Mouse (Mus musculus): ENCODE results near the gene Rftn2.
"Not testable (repeated sequence)": the region's sequence is repeated elsewhere in the genome, so short reads cannot be mapped to it uniquely, and the experiment has no call there.

The Rftn2 gene

DNA sequence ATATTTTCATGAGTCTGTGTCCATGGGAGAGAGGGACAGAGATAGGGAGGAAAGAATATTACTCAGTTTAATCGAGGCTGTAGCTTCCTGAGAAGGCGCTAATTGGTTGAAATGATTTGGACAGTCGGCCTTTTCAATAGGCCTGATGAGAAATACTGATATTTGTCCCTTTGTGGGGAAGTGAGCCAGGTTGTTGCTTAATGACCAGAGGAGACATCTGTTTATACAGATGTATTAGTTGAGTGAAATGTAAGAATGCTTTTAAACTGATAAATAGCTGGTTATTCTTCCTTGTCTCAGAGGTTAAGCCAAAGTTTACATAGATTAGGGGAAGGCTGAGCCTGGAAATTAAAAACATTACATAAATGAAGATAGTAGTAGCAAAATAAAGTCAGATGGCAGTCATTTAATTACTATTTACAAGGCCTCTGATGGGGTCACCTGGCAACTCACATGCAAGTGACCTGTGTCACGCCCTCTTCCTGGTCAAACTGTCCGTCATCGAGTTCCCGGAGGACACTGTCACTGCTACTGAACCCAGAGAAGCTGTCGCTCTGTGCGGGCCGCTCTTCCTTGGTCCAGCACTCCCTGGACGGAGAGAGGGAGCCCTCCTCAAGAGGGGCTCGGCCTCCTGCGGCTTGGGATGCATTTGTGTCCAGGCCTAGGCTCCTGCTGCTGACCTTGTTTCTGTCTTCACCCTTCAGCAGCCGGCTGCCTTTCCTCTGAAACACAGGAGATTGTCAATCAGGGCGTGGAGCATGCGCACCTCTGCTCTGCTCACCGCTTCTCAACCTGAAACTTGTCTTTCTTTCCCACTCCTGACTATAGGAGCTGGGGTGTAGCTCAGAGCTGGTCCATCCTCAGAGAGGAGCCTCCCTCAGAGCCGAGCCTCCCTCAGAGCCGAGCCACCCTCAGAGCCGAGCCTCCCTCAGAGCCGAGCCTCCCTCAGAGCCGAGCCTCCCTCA, 54.9 kb downstream of the Rftn2 start:
- DNase-seq, result no peak

DNA sequence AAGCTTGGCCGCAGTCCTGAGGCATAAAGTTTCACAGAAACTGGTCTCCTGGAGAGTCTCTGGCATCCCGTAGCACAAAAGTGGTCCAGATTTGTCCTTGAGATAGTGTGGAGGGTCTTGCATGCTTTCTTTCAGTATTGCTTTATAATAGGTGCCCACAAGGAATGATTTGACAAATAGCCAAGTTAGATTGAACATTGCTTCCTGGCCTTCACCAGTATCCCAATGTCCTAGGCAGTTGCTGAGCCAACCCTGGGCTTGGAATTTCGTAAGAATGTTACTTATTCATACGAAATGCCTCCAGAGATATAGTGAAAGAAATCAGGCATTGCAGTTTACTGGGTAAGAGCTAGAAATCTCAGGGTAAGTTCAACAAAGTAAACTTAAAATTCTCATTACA, 58.0 kb downstream of the Rftn2 start:
- no peak for DNase-seq

DNA sequence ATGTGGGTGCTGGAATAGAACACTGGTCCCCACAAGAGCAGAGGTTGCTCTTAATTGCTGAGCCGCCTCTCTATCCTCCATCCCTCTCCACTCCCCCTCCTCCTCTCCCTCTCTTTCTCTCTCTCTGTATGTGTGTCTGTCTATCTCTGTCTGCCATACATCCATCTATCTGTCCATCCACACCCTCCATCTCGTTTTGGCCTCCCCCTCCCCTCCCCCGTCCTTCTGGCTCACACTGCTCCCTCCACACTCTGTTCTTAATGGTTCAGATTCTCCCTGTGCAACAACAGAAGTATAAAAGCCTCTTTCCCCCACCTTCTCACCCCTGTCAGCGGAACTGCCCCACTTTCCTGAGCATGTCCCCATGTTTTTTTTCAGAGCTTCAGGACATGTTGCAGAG, 59.0 kb downstream of the Rftn2 start:
- no peak for DNase-seq

DNA sequence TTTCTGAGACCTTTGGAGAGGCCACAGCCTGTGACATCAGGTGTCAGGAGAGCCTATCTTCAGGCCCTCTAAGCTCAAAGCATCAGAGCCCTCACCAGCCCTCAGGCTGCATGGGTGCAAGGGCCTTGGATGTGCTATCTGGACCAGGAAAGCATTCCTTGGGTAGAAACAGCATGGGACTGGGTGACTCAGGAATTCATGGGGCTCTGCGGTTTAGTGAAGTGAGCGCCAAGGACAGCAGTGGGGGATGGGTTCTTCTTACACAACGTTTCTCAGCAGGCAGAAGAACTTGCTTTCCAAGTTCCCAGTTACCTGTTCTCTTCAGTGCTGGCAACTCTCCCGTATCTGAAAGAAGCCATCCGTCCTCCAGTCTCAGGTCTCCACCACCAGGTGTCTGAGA, 62.6 kb downstream of the Rftn2 start:
- no peak for DNase-seq

DNA sequence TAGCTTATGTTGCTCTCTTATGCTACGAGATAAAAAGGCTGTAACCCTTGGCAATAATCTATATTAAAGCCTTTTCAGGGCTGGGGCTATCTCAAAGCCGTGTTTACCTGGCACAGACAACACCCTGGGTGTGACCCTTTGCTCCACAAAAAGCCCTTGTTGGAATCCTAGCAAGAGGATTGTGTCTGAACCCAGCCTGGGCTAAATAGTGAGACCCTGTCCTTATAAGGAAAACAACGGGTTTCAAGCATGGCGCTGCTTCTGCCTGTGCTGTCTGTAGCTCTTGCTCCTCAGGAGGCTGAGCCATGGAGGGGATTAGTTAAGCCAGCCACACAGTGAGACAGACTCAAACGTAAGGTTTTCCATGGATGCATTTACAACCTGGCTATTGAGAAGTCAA, 63.8 kb downstream of the Rftn2 start:
- no peak for DNase-seq

DNA sequence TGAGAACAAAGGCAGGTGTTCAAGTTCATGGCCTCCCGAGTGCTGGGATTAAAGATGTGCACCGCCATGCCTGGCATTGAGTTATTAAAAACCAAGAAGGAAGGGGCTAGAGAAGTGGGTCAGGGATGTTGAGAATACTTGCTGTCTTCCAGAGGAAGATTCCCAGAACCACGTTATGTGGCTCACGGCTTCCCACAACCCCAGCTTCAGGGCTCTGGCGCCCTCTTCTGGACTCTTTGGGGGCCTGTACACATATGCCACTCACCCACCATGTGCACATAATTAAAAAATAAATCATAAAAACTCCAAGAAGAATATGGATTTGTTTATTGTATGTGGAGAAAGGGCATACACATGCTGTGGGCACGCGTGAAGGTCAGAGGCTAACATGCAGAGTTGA, 64.7 kb downstream of the Rftn2 start:
- peak; percentile 54 for DNase-seq

DNA sequence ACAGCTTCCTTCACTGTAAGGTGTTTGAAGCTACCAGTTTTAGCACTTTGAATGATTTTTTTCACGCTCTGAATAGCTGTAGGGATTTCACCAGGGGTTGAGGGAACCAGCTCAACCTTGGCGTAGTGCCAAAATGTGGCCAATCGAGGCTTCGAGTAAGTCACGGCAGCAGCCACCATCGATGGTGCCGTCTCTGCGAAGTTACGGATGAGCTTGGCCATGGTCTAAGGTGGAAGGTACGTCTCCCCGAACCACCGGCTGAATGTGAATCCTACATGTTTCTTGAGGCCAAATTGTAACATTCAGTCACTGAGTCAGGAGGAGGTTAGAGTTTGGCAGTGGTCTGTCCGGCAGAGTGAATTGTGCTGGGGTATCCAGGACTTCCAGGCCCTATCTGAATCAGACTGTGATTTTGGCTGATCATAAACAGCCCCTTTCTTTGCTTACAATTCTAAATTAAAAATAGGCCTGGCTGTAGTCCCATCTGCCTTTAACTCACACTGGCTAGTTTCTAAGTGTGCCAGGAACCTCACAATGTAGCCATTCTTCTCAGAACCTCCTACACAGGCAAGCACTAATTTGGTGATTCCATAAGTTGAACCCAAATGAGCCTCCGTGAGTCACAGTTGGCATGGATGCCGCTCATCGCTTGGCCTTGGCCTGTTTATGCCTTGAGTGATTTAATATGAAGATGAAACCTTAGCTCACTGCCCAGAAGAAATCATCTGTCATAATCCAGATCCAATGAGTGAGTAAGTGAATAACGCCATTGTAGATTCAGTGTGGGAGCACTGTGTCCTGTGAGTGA, 65.5 kb downstream of the Rftn2 start:
- DNase-seq, result no peak

DNA sequence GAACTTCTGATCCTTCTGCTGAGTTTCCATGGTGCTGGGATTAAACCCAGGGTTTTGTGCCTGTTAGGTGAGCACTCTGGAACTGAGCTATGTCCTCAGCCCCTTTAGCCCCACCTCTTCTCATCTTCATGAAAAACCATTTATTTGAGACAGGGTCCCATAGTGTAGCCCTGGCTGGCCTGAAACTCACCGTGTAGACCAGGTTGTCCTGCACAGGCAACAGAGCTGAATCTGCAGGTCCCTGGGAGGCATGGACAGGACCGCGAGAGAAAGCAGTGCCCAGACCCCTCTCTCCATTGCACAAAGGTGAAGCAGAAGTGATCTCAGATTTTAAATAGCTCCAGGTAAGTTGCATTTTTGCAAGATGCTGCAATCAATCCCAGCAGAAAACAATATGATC, 66.4 kb downstream of the Rftn2 start:
- DNase-seq, result no peak

DNA sequence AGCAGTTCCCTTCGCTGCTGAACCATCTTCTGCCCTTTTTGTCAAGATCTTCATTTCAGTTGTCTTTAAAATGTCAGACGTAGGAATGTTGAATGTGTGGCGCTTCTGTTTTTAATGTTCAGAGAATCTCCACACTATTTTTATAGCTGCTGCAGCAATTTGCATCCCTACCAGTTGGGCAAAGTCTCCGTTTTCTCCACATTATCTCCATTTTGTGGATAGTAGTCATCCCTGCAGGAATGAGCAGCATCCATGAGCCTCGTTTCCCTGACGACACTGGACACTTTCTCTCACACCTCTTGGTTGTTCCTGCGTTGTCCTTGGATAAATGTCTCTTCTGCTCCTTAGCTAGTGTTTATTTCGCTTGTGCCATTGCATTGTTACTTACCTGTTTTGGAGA, 67.8 kb downstream of the Rftn2 start:
- no peak for DNase-seq

DNA sequence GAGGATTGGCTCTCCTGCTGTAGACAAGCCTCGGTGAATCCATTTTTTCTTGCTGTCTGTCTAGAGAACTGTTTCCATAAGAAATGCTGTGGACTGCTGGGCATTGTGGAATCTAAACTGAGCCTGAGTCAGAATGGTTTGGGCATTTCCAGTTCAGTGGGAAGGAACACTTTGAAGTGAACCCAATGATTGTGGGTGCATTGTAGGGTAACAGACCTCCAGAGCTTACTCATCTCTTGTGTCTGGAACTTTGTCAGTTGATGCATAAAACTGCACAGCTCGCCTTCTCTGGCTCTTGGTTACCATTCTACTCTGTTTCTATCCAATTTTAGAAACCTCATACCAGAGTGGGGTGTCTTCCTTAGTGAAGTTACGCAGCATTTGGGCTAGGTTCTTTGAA, 68.4 kb downstream of the Rftn2 start:
- no peak for DNase-seq

DNA sequence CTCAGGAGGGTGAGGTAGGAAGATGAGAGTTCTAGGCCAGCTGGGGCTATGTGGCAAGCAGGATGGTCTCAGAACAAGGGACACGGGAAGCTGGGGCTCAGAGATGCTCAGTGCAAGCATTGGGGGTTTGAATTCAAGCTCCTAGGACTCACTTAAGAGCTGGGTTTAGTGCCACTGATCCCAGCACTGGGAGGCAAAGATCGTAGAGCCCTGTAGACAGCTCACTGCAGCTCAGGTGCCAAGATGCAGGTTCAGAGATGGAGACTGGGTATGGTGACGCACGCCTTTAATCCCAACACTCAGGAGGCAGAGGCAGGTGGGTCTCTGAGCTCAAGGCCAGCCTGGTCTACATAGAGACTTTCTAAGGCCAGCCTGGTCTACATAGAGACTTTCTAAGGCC, 69.3 kb downstream of the Rftn2 start:
- no peak for DNase-seq

DNA sequence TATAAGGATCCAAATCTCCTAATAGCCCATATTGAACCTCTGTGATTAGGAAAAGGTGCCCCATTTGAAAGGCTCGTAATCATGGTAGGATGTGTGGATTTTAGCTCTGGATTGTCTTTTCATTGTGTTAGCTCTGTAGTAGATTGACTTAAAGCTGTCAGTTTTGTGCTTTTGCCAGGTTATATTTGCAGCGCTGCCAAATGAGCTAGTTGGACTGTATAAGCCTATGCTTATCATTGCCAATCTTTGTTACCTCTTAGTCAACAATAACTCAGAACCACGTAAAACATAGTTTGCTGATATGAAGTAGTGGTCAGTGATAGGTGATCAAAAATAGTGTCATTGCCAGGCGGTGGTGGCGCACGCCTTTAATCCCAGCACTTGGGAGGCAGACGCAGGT, 81.0 kb downstream of the Rftn2 start:
- DNase-seq, result no peak

DNA sequence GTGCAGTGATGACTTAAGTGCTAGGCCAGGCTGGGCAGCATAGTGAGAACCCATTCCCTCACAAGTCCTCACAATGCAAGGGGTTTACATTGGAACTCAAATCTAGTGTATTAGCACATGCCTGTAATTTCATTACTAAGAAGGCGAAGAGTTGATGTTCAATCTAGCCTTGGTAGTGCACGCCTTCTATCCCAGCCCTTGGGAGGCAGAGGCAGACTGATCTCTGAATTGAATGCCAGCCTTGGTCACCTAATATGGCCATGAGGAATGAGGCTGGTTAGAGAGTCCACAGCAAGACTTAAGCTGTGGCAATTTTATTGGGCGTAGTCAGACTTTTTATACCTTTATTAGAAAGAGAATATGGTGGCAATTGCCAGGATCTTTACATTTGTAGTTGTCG, 82.2 kb downstream of the Rftn2 start:
- DNase-seq, result no peak

DNA sequence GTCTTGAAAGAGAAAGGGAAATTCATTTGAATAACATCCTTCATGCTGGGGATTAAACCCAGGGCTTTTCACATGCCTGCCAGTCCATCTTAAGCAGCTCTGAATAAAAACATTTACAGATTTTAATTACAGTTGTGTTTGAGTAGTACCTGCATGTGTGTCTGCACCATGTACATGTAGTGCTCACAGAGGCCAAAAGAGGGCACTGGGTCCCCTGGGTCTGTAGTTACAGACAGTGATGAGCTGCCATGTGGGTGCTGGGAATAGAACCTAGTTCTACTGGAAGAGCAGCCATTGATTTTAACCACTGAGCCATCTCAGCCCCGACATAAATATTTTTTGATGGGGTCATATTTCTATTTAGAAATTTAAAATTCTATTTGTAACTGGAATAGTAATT, 90.7 kb downstream of the Rftn2 start:
- DNase-seq, result no peak

DNA sequence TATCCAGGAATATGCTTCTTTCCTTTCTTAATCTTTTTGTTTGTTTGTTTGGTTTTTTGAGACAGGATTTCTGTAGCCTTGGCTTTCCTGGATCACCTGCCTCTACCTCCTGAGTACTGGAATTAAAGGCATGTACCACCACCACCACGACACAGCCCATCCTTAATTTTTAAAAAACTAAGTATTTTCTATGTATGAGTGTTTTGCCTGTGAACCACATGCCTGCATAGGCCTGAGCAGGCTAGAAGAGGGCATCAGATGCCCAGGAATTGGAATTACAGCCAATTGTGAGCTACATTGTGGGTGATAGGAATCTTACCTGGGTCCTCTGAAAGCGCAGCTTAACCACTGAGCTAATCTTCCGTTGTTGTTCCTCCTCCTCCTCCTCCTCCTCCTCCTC, 92.3 kb downstream of the Rftn2 start:
- DNase-seq, result no peak

DNA sequence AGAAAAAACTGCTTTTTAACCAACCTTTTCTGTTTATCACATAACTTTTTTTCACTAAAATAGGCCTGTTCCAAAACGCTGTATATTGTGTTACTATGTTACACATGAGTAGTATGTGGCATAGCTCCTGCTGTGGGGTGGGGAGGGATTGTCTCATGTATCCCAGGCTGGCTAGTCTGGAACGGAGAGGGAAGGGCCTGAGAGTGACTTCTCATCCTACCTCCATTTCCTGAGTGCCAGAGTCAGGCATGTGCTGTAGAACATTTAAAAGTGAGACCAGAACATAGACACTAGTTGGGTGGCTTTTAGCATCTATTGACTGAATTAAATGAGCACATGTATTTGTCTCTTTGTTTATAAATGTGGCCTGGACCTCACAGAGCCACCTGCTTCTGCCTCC, 93.4 kb downstream of the Rftn2 start:
- no peak for DNase-seq

DNA sequence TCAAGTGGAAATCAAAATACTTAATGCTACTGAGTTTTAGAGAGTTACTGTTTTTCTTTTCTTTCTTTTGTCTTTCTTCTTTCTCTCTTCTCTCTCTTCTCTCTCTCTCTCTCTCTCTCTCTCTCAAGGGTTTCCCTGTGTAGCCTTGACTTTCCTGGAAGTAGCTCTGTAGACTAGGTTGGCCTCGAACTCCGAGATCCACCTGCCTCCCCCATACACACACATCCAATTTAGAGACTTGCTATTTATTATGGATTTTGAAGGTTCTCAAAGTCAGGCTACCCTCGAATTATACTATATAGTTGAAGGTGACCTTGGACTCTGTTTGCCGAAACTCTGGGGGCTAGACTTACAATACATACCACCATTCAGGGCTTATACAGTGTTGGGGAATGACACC, 94.3 kb downstream of the Rftn2 start:
- no peak for DNase-seq

DNA sequence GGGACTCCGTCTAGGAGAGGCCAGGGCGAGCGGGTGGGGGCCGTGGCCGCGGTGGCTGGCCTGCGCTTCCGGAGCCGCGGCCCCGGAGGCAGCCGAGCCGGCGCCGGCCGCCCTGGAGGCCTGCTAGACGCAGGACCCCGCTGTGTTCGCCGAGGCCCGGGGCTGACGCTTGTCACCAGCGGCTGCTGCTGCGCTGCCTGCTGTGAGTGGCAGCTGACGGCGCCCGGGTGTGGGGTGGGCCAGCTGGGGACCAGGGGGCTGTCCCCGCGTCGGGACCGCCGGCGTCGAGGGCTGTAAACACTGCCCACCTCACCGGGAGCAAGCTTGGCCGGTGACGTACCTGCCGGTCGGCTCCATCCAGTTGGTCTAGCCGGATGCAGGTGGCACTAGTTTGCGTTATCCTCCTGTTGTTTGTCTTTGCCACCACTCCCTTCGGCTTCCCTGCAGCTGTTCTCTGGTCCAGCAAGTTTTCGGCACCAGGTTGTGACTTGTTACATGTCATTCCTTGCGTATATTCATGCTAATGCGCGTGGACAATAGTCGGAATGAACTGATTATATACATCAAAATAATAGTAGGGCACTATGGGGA, 95.1 kb downstream of the Rftn2 start:
- peak; percentile 66 for DNase-seq

DNA sequence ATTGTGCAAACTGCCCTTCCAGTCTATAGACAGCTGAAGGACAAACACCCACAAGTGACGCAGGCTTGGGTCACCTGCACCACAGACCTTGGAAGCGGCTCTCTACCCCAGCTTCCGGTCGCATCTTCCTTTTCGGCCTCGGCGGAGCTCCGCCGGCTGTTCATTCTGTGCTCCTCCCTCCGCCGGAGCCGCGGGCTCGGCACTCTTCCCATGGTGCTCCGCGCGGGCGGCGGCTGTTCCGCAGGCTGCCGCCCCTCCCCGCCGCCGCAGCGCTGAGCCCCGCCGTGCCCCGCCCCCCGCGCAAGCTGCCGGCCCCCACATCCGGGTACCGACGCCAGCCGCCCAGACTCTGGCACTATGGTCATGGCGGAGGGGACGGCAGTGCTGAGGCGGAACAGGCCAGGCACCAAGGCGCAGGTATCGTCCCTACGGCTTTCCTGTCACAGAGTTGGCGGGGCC, 95.6 kb downstream of the Rftn2 start, which contains the start of gene Mob4:
TSS of gene Mob4 (plus strand) at position 289 of the 459 bp plus-strand sequence.
- peak; percentile 95 for DNase-seq

DNA sequence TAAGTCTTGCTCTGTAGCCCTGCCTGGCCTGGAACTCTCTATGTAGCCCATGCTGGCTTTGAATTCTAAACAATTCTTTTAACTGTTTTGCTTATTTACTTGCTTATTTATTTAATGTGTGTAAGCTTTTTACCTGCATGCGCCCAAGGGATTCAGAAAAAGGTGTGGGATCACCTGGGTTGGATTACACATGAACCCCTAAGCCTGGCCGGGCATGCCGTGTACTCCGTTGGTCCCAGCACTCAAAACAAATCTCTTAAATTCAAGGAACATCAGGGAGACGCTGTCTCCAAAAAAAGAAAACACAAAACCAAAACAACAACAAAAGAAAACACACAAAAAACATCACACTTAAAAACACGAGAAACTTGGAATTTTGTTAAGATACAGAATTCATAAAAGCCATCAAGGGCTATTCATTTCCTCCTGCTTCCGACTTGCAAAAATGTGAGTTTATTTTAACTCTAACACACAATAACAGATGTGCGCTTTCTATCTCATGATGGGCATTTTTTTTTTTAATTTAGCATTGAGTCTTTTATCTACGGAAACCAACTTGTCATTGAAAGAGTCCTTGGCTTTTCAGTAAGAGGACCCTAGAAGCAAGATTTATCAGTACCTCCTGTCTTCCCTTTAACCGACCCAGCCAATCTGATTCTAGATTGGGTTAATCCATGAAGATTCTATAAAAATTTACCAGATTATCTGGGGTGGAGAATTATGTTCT, 96.2 kb downstream of the Rftn2 start:
- no peak for DNase-seq

DNA sequence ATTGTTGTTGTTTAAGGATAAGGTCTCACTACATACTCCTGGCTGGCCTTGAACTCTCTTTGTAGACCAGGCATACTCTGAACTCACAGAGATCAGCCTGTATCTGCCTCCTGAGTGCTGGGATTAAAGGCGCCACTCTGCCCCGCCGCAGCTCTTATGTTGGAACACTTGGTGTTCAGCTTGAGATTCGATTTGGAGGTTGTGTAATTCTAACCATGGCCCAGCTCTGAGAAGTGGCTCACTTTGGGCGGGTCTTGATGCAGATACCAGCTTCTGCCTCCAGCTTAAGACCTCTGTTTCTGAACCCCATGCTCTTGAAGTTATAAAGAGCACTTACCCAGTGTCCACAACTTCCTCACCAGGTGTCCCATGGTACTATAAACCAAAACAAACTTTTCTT, 96.9 kb downstream of the Rftn2 start:
- peak; percentile 14 for DNase-seq

DNA sequence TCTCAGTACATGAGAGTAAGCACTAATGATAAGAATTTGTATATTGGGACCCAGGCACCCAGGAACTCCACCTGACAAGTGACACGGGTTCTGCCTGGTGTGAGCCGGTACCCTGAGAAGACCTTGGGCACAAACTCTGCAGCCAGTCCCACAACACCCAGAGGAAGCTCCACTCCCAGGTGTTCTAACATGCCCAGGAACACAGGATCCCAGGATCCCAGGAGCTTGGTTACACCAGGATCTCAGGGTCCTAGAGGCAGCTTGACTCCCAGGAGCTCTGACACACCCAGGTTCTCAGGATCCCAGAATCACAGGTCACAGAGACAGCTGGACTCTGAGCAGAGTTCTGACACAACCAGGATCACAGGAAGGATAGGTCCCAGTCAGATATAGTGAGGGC, 102.4 kb downstream of the Rftn2 start:
- not testable (repeated sequence) for DNase-seq

DNA sequence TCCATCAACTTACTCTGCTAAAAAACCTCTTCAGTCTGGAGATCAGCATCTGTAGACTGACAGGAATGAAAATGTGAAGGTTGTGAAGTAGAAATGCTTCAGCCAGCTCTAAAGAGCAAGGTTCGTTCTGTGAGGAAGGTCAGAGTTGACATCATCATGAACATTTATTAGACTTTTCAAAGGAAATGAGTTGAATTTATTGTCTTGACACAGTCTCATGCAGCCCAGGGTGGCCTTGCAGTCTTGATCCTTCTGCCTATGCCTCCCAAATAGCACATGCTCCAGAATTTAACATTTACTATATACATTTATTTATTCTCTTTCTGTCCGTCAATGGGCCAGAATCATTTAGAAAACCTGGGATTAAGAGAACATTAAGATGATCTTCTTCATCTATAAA, 103.0 kb downstream of the Rftn2 start:
- no peak for DNase-seq
